Mouse (Mus musculus) heart, embryonic 12.5 days (tissue): Measurements from ENCODE around the gene BC024978. TPM values are rescaled to one million over a fixed set of nuclear protein-coding genes. Genes with fewer than 3 reads are reported as not detected.
A peak's percentile ranks its signal among the peaks of the same experiment; 100 is the strongest.

ENCODE experiments used
- ATAC-seq: fragments of 200-750 bp; cut with Nextera tagmentation; 2 replicates; pipeline ENCODE4 v1.8.0; 2017; ENCODE audit warnings: moderate TSS enrichment, moderate library complexity; ENCODE audit not compliant: insufficient number of reproducible peaks, low FRiP score
- H3K27ac ChIP-seq: fragments of 300-500 bp; sonication (generic); 2 replicates; pipeline ENCODE4 v1.5.1; 2016; ENCODE audit warnings: mild to moderate bottlenecking, moderate library complexity; ENCODE audit not compliant: poor library complexity, severe bottlenecking
- H3K27me3 ChIP-seq: fragments of 300-500 bp; sonication (generic); replicated peaks from 2 replicates; pipeline ENCODE4 v1.6.1; 2016; ENCODE audit warnings: mild to moderate bottlenecking, moderate library complexity
- H3K36me3 ChIP-seq: fragments of 300-500 bp; sonication (generic); 2 replicates; pipeline ENCODE4 v1.6.1; 2016; ENCODE audit warnings: mild to moderate bottlenecking, moderate library complexity
- H3K4me1 ChIP-seq: fragments of 300-500 bp; sonication (generic); replicated peaks from 2 replicates; pipeline ENCODE4 v1.6.1; 2016; ENCODE audit warnings: mild to moderate bottlenecking
- H3K4me2 ChIP-seq: fragments of 300-500 bp; sonication (generic); 2 replicates; pipeline ENCODE4 v1.6.1; 2016; ENCODE audit warnings: mild to moderate bottlenecking, moderate library complexity
- H3K4me3 ChIP-seq: fragments of 300-500 bp; sonication (generic); 2 replicates; pipeline ENCODE4 v1.5.1; 2016; ENCODE audit warnings: mild to moderate bottlenecking
- H3K9ac ChIP-seq: fragments of 300-500 bp; sonication (generic); 2 replicates; pipeline ENCODE4 v1.6.1; 2016; ENCODE audit warnings: mild to moderate bottlenecking, moderate library complexity
- H3K9me3 ChIP-seq: fragments of 300-500 bp; sonication (generic); replicated peaks from 2 replicates; pipeline ENCODE4 v1.6.1; 2016; ENCODE audit warnings: mild to moderate bottlenecking, moderate library complexity
- WGBS: fragments of 180-500 bp; shearing (Covaris S2); methylation state at CpG from one replicate; pipeline ENCODE4 v1.1.7; 2016; 5-methylcytosine and 5-hydroxymethylcytosine counted together
- microRNA counts: library from miRNA; unstranded; fragments of <30 nt; microRNA quantifications from one replicate; lab custom pipeline; 2017
- microRNA-seq: library from miRNA; unstranded; fragments of <30 nt; microRNA quantifications from one replicate; pipeline ENCODE4, GENCODE M21; 2017
- polyA plus RNA-seq: library from polyadenylated mRNA; unstranded; fragments of >200 nt; fragmentation: Nextera tagmentation; extraction: Ambion mirVana; gene quantifications from 2 replicates; pipeline ENCODE4 v1.2.1, GENCODE M21; 2016

BC024978 gene
- polyA plus RNA-seq, 1 experiment from 2014 or later, result 3.2 TPM

GRCm38 (mm10) chr7:27259771-27260170 lies 64.2 kb downstream of the BC024978 start:
- H3K27me3 ChIP-seq, result no peaks in the 10 kb centered on the region
- no peak for ATAC-seq
- H3K4me3 ChIP-seq, result peak overlapping the region; percentile 88
- WGBS, result 33% methylated on average over 5 of the region's 5 CpGs
- peak overlapping the region; percentile 87 for H3K9ac ChIP-seq
- no peak overlapping the region for H3K27ac ChIP-seq
- no peaks in the 10 kb centered on the region for H3K9me3 ChIP-seq
- peaks cover 26% of the 10 kb centered on the region for H3K36me3 ChIP-seq
- H3K4me2 ChIP-seq, result peak overlapping the region; percentile 78
- peaks cover 23% of the 10 kb centered on the region for H3K4me1 ChIP-seq

MicroRNA genes within 50 kb of the gene (microRNA counts, 519-probe panel; counts per million panel counts)
- microRNA mmu-miR-1191 (lab: Ali Mortazavi, UCI), result not detected

Small RNA genes within 50 kb of the gene (microRNA-seq; reads per million reads assigned to microRNA genes)
- gene Mir1191, result 5.4 reads per million, percentile 18 among the genes with 10 or more reads in this experiment
- not detected for gene Mir3101

Other genes with a start within 250 kb of the BC024978 start
- not detected in 2 replicates for gene Cyp2a12, start 166.7 kb upstream of the BC024978 start, polyA plus RNA-seq
- gene Cyp2f2, start 75.9 kb upstream of the BC024978 start, polyA plus RNA-seq, result not detected in 2 replicates
- not detected in 2 replicates for gene Cyp2t4, start 42.1 kb upstream of the BC024978 start, polyA plus RNA-seq
- 56.5 and 57.4 TPM in 2 replicates for gene Egln2, start 29.0 kb upstream of the BC024978 start, polyA plus RNA-seq
- 51.2 and 53.5 TPM in 2 replicates for gene Rab4b, start 16.9 kb upstream of the BC024978 start, polyA plus RNA-seq
- gene Gm21983, start 14.7 kb upstream of the BC024978 start, polyA plus RNA-seq, result 0.34 and 0.64 TPM in 2 replicates
- 0.92 TPM in 1 of 2 replicates, not detected in the other for gene Mia, start 14.6 kb upstream of the BC024978 start, polyA plus RNA-seq
- gene Snrpa, start 490 bp downstream of the BC024978 start, polyA plus RNA-seq, result 155 and 167 TPM in 2 replicates
- 3.1 and 3.4 TPM in 2 replicates for gene Itpkc, start 32.9 kb downstream of the BC024978 start, polyA plus RNA-seq
- 11.4 and 11.5 TPM in 2 replicates for gene Coq8b, start 37.2 kb downstream of the BC024978 start, polyA plus RNA-seq
- 11.1 and 11.6 TPM in 2 replicates for gene Numbl, start 62.7 kb downstream of the BC024978 start, polyA plus RNA-seq
- gene Ltbp4, start 141.9 kb downstream of the BC024978 start, polyA plus RNA-seq, result 53.9 and 57.1 TPM in 2 replicates
- gene Shkbp1, start 160.2 kb downstream of the BC024978 start, polyA plus RNA-seq, result 35.4 and 39.4 TPM in 2 replicates
- 1.2 and 1.5 TPM in 2 replicates for gene Gm20479, start 161.6 kb downstream of the BC024978 start, polyA plus RNA-seq